Mouse (Mus musculus): Measurements from ENCODE around the gene Cdc42ep2. TPM values are rescaled to one million over a fixed set of nuclear protein-coding genes. Genes with fewer than 3 reads are reported as not detected.

Gene Cdc42ep2
- polyA plus RNA-seq, 1 experiment = 24.1 TPM

GRCm38 (mm10) chr19:5935266-5935665 lies 10.7 kb upstream of the Cdc42ep2 start:
- DNase-seq = peak; percentile 46
- Histone ChIP-seq H3K4me3 (replicated peaks; ENCODE audit: extremely low read depth, low read depth, low read length) (no peak overlapping the region), H3K4me1 (ENCODE audit: control insufficient read depth, insufficient read depth, low read length) (peaks cover 30% of the 10 kb centered on the region)
- TF ChIP-seq CTCF (IDR thresholded peaks at IDR 0.05; ENCODE audit: insufficient read depth, low read length) (no peak), POLR2A (IDR thresholded peaks at IDR 0.05; ENCODE audit: borderline replicate concordance, extremely low read depth, low read depth, low read length) (no peak)
- WGBS = 33% methylated on average over 3 of the region's 3 CpGs

- DNase-seq = peak; percentile 62
- Histone ChIP-seq H3K4me1 (ENCODE audit: control insufficient read depth, insufficient read depth, low read length) (peaks cover 11% of the 10 kb centered on the region), H3K4me3 (replicated peaks; ENCODE audit: extremely low read depth, low read depth, low read length) (no peak overlapping the region)
- no peak for TF ChIP-seq CTCF (IDR thresholded peaks at IDR 0.05; ENCODE audit: insufficient read depth, low read length)
- peak; percentile 38; the same call in 1 of the 2 replicates for TF ChIP-seq POLR2A (IDR thresholded peaks at IDR 0.05; ENCODE audit: borderline replicate concordance, extremely low read depth, low read depth, low read length)
- WGBS = 27% methylated on average over 14 of the region's 14 CpGs
These were observed 5.3 kb upstream of the Cdc42ep2 start for GRCm38 (mm10) chr19:5929634-5930596.

- Histone ChIP-seq H3K4me3 (replicated peaks; ENCODE audit: extremely low read depth, low read depth, low read length) (no peak overlapping the region), H3K4me1 (ENCODE audit: control insufficient read depth, insufficient read depth, low read length) (peaks cover 11% of the 10 kb centered on the region)
- DNase-seq = no peak
- 47% methylated on average over 3 of the region's 3 CpGs for WGBS
- TF ChIP-seq POLR2A (IDR thresholded peaks at IDR 0.05; ENCODE audit: borderline replicate concordance, extremely low read depth, low read depth, low read length) (no peak), CTCF (IDR thresholded peaks at IDR 0.05; ENCODE audit: insufficient read depth, low read length) (no peak)
These were observed 3.9 kb upstream of the Cdc42ep2 start for GRCm38 (mm10) chr19:5928546-5928945.

- peaks cover 11% of the 10 kb centered on the region for H3K4me1 ChIP-seq (ENCODE audit: control insufficient read depth, insufficient read depth, low read length)
- 68% methylated on average over 6 of the region's 6 CpGs for WGBS
- TF ChIP-seq CTCF (IDR thresholded peaks at IDR 0.05; ENCODE audit: insufficient read depth, low read length) (no peak), POLR2A (IDR thresholded peaks at IDR 0.05; ENCODE audit: borderline replicate concordance, extremely low read depth, low read depth, low read length) (no peak)
- H3K4me3 ChIP-seq (replicated peaks; ENCODE audit: extremely low read depth, low read depth, low read length) = no peak overlapping the region
- no peak for DNase-seq
These were observed 3.5 kb upstream of the Cdc42ep2 start for GRCm38 (mm10) chr19:5928104-5928503.

- Histone ChIP-seq H3K4me1 (ENCODE audit: control insufficient read depth, insufficient read depth, low read length) (peaks cover 11% of the 10 kb centered on the region), H3K4me3 (replicated peaks; ENCODE audit: extremely low read depth, low read depth, low read length) (no peak overlapping the region)
- TF ChIP-seq CTCF (IDR thresholded peaks at IDR 0.05; ENCODE audit: insufficient read depth, low read length) (no peak), POLR2A (IDR thresholded peaks at IDR 0.05; ENCODE audit: borderline replicate concordance, extremely low read depth, low read depth, low read length) (no peak)
- WGBS = 79% methylated on average over 8 of the region's 8 CpGs
- no peak for DNase-seq
These were observed 2.9 kb upstream of the Cdc42ep2 start for GRCm38 (mm10) chr19:5927532-5927931.

GRCm38 (mm10) chr19:5927026-5927425 lies 2.4 kb upstream of the Cdc42ep2 start:
- no peak for DNase-seq
- WGBS = 69% methylated on average over 11 of the region's 11 CpGs
- TF ChIP-seq POLR2A (IDR thresholded peaks at IDR 0.05; ENCODE audit: borderline replicate concordance, extremely low read depth, low read depth, low read length) (no peak), CTCF (IDR thresholded peaks at IDR 0.05; ENCODE audit: insufficient read depth, low read length) (no peak)
- Histone ChIP-seq H3K4me1 (ENCODE audit: control insufficient read depth, insufficient read depth, low read length) (peaks cover 13% of the 10 kb centered on the region), H3K4me3 (replicated peaks; ENCODE audit: extremely low read depth, low read depth, low read length) (no peak overlapping the region)

- TF ChIP-seq CTCF (IDR thresholded peaks at IDR 0.05; ENCODE audit: insufficient read depth, low read length) (no peak), POLR2A (IDR thresholded peaks at IDR 0.05; ENCODE audit: borderline replicate concordance, extremely low read depth, low read depth, low read length) (no peak)
These were observed 767 bp upstream of the Cdc42ep2 start for GRCm38 (mm10) chr19:5925311-5925855.

GRCm38 (mm10) chr19:5923990-5924712 lies 465 bp downstream of the Cdc42ep2 start:
- Histone ChIP-seq H3K4me1 (ENCODE audit: control insufficient read depth, insufficient read depth, low read length) (peaks cover 8% of the 10 kb centered on the region), H3K4me3 (replicated peaks; ENCODE audit: extremely low read depth, low read depth, low read length) (peak overlapping the region; percentile 94)
- peak; percentile 91 for DNase-seq
- under 1% methylated on average over 38 of the region's 38 CpGs for WGBS
- TF ChIP-seq POLR2A (IDR thresholded peaks at IDR 0.05; ENCODE audit: borderline replicate concordance, extremely low read depth, low read depth, low read length) (0 out of 2 replicates have a peak, but pooled peaks have one; percentile 17), CTCF (IDR thresholded peaks at IDR 0.05; ENCODE audit: insufficient read depth, low read length) (peak; percentile 60)

More at GRCm38 (mm10) chr19:5925311-5925855, 767 bp upstream of the Cdc42ep2 start:
- peaks cover 19% of the 10 kb centered on the region for H3K4me1 ChIP-seq (ENCODE audit: control insufficient read depth, insufficient read depth, low read length)
- no peak for DNase-seq
- WGBS = 24% methylated on average over 11 of the region's 11 CpGs
- peak overlapping the region; percentile 59 for H3K4me3 ChIP-seq (replicated peaks; ENCODE audit: extremely low read depth, low read depth, low read length)

GRCm38 (mm10) chr19:5922963-5923362 lies 1.7 kb downstream of the Cdc42ep2 start:
- Histone ChIP-seq H3K4me1 (ENCODE audit: control insufficient read depth, insufficient read depth, low read length) (peaks cover 8% of the 10 kb centered on the region), H3K4me3 (replicated peaks; ENCODE audit: extremely low read depth, low read depth, low read length) (no peak overlapping the region)
- no peak for DNase-seq
- TF ChIP-seq POLR2A (IDR thresholded peaks at IDR 0.05; ENCODE audit: borderline replicate concordance, extremely low read depth, low read depth, low read length) (no peak), CTCF (IDR thresholded peaks at IDR 0.05; ENCODE audit: insufficient read depth, low read length) (no peak)
- 79% methylated on average over 3 of the region's 3 CpGs for WGBS

Measured in lung, adult 2 months (tissue).